Mouse (Mus musculus) intestine, embryonic 15.5 days (tissue): ENCODE results near the gene Comt. TPM values are rescaled to one million over a fixed set of nuclear protein-coding genes. Genes with fewer than 3 reads are reported as not detected.
A peak's percentile ranks its signal among the peaks of the same experiment; 100 is the strongest.

Experiments used
- ATAC-seq: fragments of 200-750 bp; cut with Nextera tagmentation; 2 replicates; pipeline ENCODE4 v1.8.0; 2017; ENCODE audit warnings: moderate TSS enrichment, moderate library complexity
- H3K27ac ChIP-seq: fragments of 300-500 bp; sonication (generic); 2 replicates; pipeline ENCODE4 v1.5.1; 2015; ENCODE audit warnings: mild to moderate bottlenecking, inconsistent platforms
- H3K27me3 ChIP-seq: fragments of 300-500 bp; sonication (generic); replicated peaks from 2 replicates; pipeline ENCODE4 v1.6.1; 2015; ENCODE audit warnings: inconsistent platforms
- H3K36me3 ChIP-seq: fragments of 300-500 bp; sonication (generic); 2 replicates; pipeline ENCODE4 v1.6.1; 2015; ENCODE audit warnings: inconsistent platforms
- H3K4me1 ChIP-seq: fragments of 300-500 bp; sonication (generic); replicated peaks from 2 replicates; pipeline ENCODE4 v1.6.1; 2015; ENCODE audit warnings: inconsistent platforms
- H3K4me2 ChIP-seq: fragments of 300-500 bp; sonication (generic); replicated peaks from 2 replicates; pipeline ENCODE4 v1.6.1; 2015; ENCODE audit warnings: mild to moderate bottlenecking, inconsistent platforms
- H3K4me3 ChIP-seq: fragments of 300-500 bp; sonication (generic); replicated peaks from 2 replicates; pipeline ENCODE4 v1.5.1; 2015; ENCODE audit warnings: inconsistent platforms
- H3K9ac ChIP-seq: fragments of 300-500 bp; sonication (generic); 2 replicates; pipeline ENCODE4 v1.6.1; 2015; ENCODE audit warnings: inconsistent platforms
- H3K9me3 ChIP-seq: fragments of 300-500 bp; sonication (generic); 2 replicates; pipeline ENCODE4 v1.6.1; 2016; ENCODE audit warnings: inconsistent platforms
- WGBS: fragments of 180-500 bp; shearing (Covaris S2); methylation state at CpG from one replicate; pipeline ENCODE4 v1.1.7; 2015; 5-methylcytosine and 5-hydroxymethylcytosine counted together
- polyA plus RNA-seq: library from polyadenylated mRNA; unstranded; fragments of >200 nt; fragmentation: Nextera tagmentation; extraction: Ambion mirVana; gene quantifications from 2 replicates; pipeline ENCODE4 v1.2.1, GENCODE M21; 2015

Comt gene
- polyA plus RNA-seq, 1 experiment from 2014 or later, result 89.5 TPM

DNA sequence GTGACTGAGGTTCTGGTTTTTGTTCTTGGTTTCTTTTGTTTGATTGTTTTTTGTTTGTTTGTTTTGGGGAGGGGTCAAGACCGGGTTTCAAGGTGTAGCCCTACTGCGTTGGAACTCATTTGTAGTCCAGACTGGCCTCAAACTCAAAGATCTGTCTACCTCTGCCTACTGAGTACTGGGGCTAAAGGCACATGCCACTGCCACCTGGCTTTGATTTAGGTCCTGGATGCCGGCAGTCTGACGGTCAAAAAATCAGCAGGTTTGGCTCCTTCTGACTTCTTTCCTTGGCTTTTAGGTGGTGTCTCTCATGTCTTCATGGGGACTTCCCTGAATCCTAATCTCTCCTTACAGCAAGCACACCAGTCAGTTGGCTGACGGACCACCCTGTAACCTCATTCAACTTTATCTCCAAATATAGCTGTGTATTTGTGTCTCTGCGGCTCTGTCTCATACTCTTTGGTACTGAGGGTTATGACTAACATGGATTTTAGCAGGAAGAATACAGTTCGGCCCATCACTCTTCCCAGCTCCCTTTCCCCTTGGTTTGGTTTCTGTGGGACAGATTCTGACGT lies 4.1 kb upstream of the Comt start:
- 73% methylated on average over 8 of the region's 8 CpGs for WGBS
- ATAC-seq, result no peak
- Histone ChIP-seq H3K4me1 (peaks cover 10% of the 10 kb centered on the region; the same call in 1 of the 2 replicates), H3K4me3 (no peak overlapping the region), H3K4me2 (no peak overlapping the region), H3K9ac (no peak overlapping the region), H3K27me3 (no peaks in the 10 kb centered on the region), H3K27ac (no peak overlapping the region), H3K9me3 (no peaks in the 10 kb centered on the region), H3K36me3 (no peaks in the 10 kb centered on the region)

DNA sequence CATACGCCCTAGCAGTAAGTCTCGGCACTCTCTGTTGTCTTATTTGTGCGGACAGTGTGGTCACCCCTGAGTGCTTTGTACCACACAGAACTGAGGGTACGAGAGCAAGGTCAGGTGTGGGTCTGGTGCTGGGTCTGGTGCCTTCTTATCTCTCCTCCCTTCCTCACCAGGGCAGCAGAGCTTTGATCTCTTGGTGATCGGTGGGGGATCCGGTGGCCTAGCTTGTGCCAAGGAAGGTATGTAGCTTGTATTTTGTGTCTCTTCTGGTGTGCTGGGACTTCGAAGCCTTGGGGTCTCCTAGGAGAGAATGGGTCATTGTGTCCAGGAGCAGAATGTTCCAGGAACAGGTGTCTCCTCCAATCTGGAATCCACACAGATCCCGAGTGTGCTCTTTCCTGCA lies 3.0 kb upstream of the Comt start:
- Histone ChIP-seq H3K27ac (no peak overlapping the region), H3K4me1 (peaks cover 19% of the 10 kb centered on the region), H3K4me2 (no peak overlapping the region), H3K9me3 (no peaks in the 10 kb centered on the region), H3K9ac (no peak overlapping the region), H3K4me3 (no peak overlapping the region), H3K36me3 (no peaks in the 10 kb centered on the region), H3K27me3 (no peaks in the 10 kb centered on the region)
- ATAC-seq, result no peak
- WGBS, result 90% methylated on average over 8 of the region's 8 CpGs

DNA sequence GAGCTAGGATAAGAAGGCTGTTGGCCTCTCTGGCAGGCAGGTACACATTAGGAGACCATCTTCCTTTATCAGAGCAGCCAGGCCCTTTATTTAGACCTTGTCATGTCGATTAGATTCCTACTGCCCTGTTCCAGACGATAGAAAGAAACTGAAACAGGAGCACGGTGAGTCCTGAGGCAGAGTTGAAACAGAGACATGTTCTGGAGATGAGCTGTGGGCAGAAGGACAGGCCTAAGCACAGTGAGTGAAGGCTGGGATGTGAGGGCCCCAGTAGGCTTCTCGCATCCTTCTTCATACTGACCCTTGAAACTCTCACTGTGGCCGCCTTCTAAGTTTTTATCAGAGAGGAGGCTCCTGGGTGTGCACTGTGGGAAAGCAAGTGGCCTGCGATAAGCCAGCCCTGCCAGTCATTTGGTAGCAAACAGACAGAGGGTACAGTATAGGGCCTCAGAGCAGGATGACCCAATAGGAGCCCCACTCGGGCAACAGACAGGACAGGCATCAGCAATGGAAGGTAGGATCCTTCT lies 1.9 kb upstream of the Comt start:
- H3K36me3 ChIP-seq, result no peaks in the 10 kb centered on the region
- H3K9me3 ChIP-seq, result no peaks in the 10 kb centered on the region
- peak; percentile 49; the same call in 1 of the 2 replicates for ATAC-seq
- no peak overlapping the region for H3K4me3 ChIP-seq
- H3K27ac ChIP-seq, result no peak overlapping the region
- 80% methylated on average over 7 of the region's 7 CpGs for WGBS
- H3K4me2 ChIP-seq, result no peak overlapping the region
- H3K9ac ChIP-seq, result no peak overlapping the region
- peaks cover 23% of the 10 kb centered on the region for H3K4me1 ChIP-seq
- no peaks in the 10 kb centered on the region for H3K27me3 ChIP-seq

DNA sequence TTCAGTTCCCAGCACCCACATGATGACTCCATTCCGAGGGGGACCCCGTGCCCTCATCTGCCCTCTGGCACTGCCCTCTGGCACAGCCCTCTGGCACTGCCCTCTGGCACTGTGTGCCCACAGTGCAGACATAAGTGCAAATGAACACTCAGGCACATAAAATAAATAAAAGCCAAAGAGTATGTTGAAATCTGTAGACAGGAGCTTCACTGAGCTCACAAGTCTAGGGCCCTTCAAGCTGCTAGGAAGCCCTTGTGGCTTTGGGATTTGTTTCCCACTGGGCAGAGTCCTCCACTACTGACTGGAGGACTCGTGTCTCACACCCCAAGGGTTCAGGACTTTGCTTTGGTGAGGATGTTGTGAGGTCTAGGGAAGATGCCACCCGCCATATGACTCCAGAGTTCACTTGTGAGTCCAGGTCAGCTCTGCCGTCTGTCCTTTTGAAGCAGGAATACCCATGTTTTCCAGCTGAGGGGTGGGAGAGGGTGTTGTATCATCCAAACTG lies 1.4 kb upstream of the Comt start:
- no peak overlapping the region for H3K27ac ChIP-seq
- no peaks in the 10 kb centered on the region for H3K9me3 ChIP-seq
- H3K4me3 ChIP-seq, result no peak overlapping the region
- H3K4me1 ChIP-seq, result peaks cover 22% of the 10 kb centered on the region
- no peaks in the 10 kb centered on the region for H3K36me3 ChIP-seq
- WGBS, result 88% methylated on average over 5 of the region's 5 CpGs
- H3K4me2 ChIP-seq, result no peak overlapping the region
- no peak for ATAC-seq
- H3K27me3 ChIP-seq, result no peaks in the 10 kb centered on the region
- no peak overlapping the region for H3K9ac ChIP-seq

DNA sequence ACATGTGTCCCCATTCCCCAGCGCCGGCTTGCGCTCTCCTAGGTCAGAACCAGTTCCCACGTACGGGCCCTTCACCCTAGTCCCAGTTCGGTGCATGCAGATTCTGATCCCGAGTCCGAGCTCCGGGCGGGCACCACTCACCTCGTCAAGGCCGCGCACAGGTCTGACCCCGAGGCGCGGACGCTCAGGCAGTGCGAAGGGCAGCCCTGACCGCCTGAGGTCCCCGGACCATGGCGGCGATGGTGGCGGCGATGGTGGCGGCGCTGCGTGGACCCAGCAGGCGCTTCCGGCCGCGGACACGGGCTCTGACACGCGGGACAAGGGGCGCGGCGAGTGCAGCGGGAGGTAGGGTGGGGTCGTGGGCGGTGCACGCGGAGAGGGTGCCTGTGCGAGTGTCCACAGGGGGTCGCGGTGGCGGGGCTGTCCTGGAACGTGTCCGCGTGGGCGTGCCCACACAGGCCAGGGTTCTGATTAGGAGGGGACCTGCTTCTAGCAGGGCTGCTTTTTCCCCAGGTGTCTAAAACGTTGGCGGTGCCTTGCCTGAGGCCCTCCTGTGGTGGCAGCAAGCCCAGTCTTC lies 349 bp downstream of the Comt start, which contains the start of gene Txnrd2:
Gene Txnrd2 (plus strand): TSS at position 170 of the 577 bp plus-strand sequence.
- no peaks in the 10 kb centered on the region for H3K27me3 ChIP-seq
- peaks cover 3% of the 10 kb centered on the region; the same call in 1 of the 2 replicates for H3K36me3 ChIP-seq
- peak within 1 kb of the TSS; percentile 83 for H3K9ac ChIP-seq
- H3K4me2 ChIP-seq, result peak within 1 kb of the TSS; percentile 85
- under 1% methylated on average over 52 of the region's 52 CpGs for WGBS
- H3K9me3 ChIP-seq, result no peaks in the 10 kb centered on the region
- peak; percentile 85 for ATAC-seq
- peak within 1 kb of the TSS; percentile 99 for H3K4me3 ChIP-seq
- H3K4me1 ChIP-seq, result peaks cover 22% of the 10 kb centered on the region
- H3K27ac ChIP-seq, result peak within 1 kb of the TSS; percentile 84

DNA sequence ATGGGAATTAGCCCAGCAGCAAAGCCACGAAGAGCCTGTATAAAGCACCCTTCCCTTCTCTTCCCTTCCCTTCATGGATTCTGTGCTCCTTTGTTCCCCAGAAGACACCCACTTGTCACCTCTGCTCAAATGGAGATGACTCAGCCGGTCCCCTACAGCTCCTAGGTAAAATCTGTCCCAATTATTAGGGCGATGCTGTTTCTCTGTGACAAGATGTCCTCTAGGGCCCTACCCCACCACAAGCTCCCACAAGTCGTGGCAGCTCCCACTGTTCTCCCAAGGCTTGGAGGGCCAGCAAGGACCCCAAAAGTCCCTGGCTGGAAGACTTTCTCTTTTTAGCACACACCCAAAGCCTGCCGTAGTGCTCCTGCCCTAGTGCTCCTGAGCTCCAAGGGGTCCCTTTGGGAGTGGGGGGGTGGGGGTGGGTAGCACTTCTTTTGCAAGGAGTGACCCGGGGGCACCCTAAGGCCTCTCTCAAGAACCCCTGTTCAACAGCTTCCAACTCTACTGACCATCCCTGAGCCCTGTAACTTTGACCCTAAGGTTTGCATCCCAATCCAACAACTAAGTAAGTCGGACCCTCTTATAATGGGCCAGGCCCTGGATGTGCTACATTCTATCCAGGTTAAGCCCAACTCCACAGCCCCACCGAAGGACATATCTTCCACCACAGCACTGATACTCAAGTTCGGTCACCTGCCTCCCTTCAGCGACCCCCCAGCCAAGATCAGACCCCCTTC lies 1.0 kb downstream of the Comt start:
- peak overlapping the region; percentile 85 for H3K4me2 ChIP-seq
- WGBS, result 17% methylated on average over 10 of the region's 10 CpGs
- H3K9ac ChIP-seq, result peak overlapping the region; percentile 83
- ATAC-seq, result peak; percentile 55
- no peaks in the 10 kb centered on the region for H3K9me3 ChIP-seq
- peaks cover 3% of the 10 kb centered on the region; the same call in 1 of the 2 replicates for H3K36me3 ChIP-seq
- H3K27me3 ChIP-seq, result no peaks in the 10 kb centered on the region
- H3K4me1 ChIP-seq, result peaks cover 22% of the 10 kb centered on the region
- H3K4me3 ChIP-seq, result peak overlapping the region; percentile 99
- H3K27ac ChIP-seq, result peak overlapping the region; percentile 84

DNA sequence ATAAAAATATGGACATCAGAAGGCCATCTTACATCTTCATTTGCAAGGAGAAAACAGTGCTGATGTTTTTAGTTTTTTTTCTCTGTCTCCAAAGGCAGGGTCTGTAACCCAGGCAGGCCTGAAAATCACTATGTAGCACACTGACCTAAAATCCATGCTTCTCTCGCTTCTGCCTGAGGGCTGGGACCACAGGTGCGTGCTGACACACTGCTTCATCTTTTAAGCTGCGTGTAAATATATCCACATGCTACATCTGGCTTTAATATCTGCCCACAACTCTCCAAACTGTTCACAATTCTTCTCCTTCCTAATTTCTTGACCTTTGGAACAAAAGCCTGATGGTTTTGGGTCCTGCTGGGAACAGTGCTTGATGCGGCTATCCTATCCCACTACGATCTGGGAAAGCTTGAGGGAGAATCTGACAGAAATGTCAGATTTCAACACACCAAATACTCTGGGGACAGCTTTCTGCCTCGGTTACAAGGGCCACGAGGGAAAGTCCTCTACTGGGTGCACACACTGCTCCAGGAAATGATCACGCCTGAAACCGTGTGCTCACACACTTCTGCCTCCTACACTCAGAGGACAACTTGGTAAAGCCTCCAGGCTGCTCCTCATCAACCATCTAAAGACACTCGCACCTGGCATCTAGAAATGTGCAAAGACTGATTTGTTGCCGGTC lies 2.1 kb downstream of the Comt start:
- Histone ChIP-seq H3K4me1 (peaks cover 22% of the 10 kb centered on the region), H3K4me2 (peak overlapping the region; percentile 85; the same call in 1 of the 2 replicates), H3K27ac (no peak overlapping the region), H3K36me3 (peaks cover 3% of the 10 kb centered on the region; the same call in 1 of the 2 replicates), H3K9ac (no peak overlapping the region), H3K27me3 (no peaks in the 10 kb centered on the region), H3K4me3 (no peak overlapping the region), H3K9me3 (no peaks in the 10 kb centered on the region)
- ATAC-seq, result no peak
- 74% methylated on average over 11 of the region's 11 CpGs for WGBS

DNA sequence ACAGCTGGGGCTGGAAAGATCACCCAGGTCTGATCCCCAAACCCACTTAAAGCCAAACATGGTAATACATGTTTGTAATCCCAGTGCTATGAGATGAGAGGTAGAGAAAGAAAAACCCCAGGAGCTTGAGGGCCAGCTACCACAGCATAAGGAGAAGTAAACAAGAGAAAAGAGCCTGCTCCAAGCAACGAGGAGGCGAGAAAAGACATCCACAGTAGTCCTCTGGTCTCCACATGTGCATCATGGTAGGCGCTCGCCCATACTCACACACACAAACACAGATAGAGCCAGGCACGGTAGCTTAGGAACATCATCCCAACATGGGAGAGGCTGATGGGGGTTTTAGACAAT lies 2.8 kb downstream of the Comt start:
- no peak overlapping the region for H3K4me3 ChIP-seq
- H3K27ac ChIP-seq, result no peak overlapping the region
- H3K4me2 ChIP-seq, result no peak overlapping the region
- peaks cover 22% of the 10 kb centered on the region for H3K4me1 ChIP-seq
- H3K9me3 ChIP-seq, result no peaks in the 10 kb centered on the region
- no peaks in the 10 kb centered on the region for H3K27me3 ChIP-seq
- ATAC-seq, result no peak
- H3K36me3 ChIP-seq, result peaks cover 3% of the 10 kb centered on the region; the same call in 1 of the 2 replicates
- 84% methylated on average over 5 of the region's 5 CpGs for WGBS
- H3K9ac ChIP-seq, result no peak overlapping the region

DNA sequence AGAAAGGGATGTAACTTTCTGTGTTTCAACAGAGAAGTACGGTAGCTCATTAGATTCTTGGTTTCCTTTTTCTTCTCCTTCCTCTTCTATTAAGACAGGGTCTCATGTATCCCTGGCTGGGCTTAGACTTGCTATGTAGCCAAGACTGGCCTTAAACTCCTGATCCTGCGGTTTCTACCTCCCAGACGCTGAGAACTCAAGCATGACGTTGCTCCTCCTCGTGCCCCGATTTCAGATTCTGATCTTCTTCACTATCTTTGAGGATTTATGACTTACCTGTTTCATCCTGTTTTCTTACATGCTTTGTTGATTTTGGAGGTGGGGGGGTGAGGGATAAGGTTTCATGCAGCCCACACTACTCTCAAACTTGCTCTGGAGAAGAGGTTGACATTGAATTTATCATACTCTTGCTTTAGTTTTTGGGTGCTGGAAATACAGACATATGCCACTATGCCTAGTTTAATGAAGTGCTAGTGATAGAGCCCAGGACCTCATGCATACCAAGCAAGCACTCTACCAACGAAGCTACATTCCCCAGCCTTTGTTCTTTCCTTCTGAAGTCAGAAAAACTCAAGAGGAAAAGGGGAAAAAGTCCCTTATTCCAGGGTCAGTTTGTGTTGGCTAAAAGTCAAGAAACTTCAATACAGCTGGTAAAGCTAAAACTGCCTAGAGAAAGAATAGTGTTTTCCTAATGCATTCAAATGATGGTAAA lies 3.3 kb downstream of the Comt start:
- Histone ChIP-seq H3K4me3 (no peak overlapping the region), H3K27ac (no peak overlapping the region), H3K27me3 (no peaks in the 10 kb centered on the region), H3K4me1 (peaks cover 20% of the 10 kb centered on the region), H3K9me3 (no peaks in the 10 kb centered on the region), H3K9ac (no peak overlapping the region), H3K4me2 (no peak overlapping the region), H3K36me3 (peaks cover 3% of the 10 kb centered on the region; the same call in 1 of the 2 replicates)
- no peak for ATAC-seq
- 87% methylated on average over 7 of the region's 7 CpGs for WGBS

DNA sequence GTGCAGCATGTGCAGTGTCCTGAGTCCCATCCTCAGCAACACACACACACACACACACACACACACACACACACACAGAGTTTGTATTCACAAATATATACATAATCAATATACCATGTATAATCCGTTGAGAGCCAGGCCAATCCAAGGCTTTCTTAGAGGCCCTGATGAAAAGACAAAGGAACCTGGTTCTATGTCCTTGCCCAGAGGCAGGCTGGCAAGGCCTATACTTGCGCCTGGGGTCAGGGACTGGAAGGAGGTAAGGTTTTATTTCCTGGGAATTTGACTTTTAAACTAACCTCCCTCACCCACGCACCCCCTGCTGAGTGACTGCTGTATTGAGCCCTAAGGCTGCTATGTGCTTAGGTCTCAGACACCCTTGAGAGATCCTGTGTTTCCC lies 6.1 kb downstream of the Comt start:
- Histone ChIP-seq H3K9me3 (no peaks in the 10 kb centered on the region), H3K36me3 (peaks cover 3% of the 10 kb centered on the region; the same call in 1 of the 2 replicates), H3K4me2 (no peak overlapping the region), H3K4me3 (no peak overlapping the region), H3K27me3 (no peaks in the 10 kb centered on the region), H3K9ac (no peak overlapping the region), H3K27ac (no peak overlapping the region), H3K4me1 (peaks cover 23% of the 10 kb centered on the region)
- 78% methylated on average over 3 of the region's 3 CpGs for WGBS
- no peak for ATAC-seq

DNA sequence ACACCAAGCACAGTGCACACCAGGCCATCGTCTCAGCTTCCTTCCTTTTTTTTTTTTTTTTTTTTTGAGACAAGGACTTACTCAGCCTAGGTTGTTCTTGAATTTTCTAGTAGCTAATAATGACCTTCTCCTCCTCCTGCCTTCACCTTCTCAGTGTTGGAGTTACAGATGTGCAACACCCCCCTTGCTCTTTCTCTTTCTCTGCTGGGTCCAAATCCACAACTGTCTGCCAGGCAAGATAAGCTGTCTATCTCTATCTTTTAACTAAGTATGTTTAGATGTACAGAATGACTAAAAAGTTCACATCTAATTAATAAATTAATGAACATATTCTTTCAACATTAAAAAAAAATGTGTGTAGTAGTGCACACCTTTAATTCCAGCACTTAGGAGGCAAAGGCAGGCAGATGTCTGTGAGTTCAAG lies 7.0 kb downstream of the Comt start:
- no peak overlapping the region for H3K27ac ChIP-seq
- 84% methylated on average over 1 of the region's 1 CpGs for WGBS
- no peak for ATAC-seq
- no peak overlapping the region for H3K4me3 ChIP-seq
- no peak overlapping the region for H3K4me2 ChIP-seq
- H3K9ac ChIP-seq, result no peak overlapping the region
- peaks cover 15% of the 10 kb centered on the region for H3K4me1 ChIP-seq
- no peaks in the 10 kb centered on the region for H3K9me3 ChIP-seq
- peaks cover 3% of the 10 kb centered on the region; the same call in 1 of the 2 replicates for H3K36me3 ChIP-seq
- no peaks in the 10 kb centered on the region for H3K27me3 ChIP-seq
